Mouse (Mus musculus): ENCODE measurements around the gene Thrsp. TPM values are rescaled to one million over a fixed set of nuclear protein-coding genes. Genes with fewer than 3 reads are reported as not detected.

Gene Thrsp
- polyA plus RNA-seq, 1 experiment = 13.1 TPM

GRCm38 (mm10) chr7:97414426-97414825, 3.1 kb downstream of the Thrsp start:
- H3K27ac ChIP-seq (ENCODE audit: control insufficient read depth, insufficient read depth, low read depth, low read length, poor library complexity) = no peak overlapping the region
- no peak overlapping the region for H3K4me3 ChIP-seq (replicated peaks; ENCODE audit: control insufficient read depth, low read depth, low read length)
- WGBS = 83% methylated on average over 1 of the region's 1 CpGs
- no peaks in the 10 kb centered on the region for H3K4me1 ChIP-seq (ENCODE audit: control insufficient read depth, insufficient read depth, low read length)
- no peak for TF ChIP-seq CTCF (IDR thresholded peaks at IDR 0.05; ENCODE audit: control insufficient read depth, insufficient read depth, low read length)
- TF ChIP-seq POLR2A (IDR thresholded peaks at IDR 0.05; ENCODE audit: borderline replicate concordance, control insufficient read depth, low read depth, low read length) = no peak

GRCm38 (mm10) chr7:97413981-97414380, 3.5 kb downstream of the Thrsp start:
- Histone ChIP-seq H3K27ac (ENCODE audit: control insufficient read depth, insufficient read depth, low read depth, low read length, poor library complexity) (no peak overlapping the region), H3K4me3 (replicated peaks; ENCODE audit: control insufficient read depth, low read depth, low read length) (no peak overlapping the region), H3K4me1 (ENCODE audit: control insufficient read depth, insufficient read depth, low read length) (no peaks in the 10 kb centered on the region)
- TF ChIP-seq CTCF (IDR thresholded peaks at IDR 0.05; ENCODE audit: control insufficient read depth, insufficient read depth, low read length) (no peak), POLR2A (IDR thresholded peaks at IDR 0.05; ENCODE audit: borderline replicate concordance, control insufficient read depth, low read depth, low read length) (no peak)
- 69% methylated on average over 1 of the region's 1 CpGs for WGBS

GRCm38 (mm10) chr7:97411575-97411974, 6.0 kb downstream of the Thrsp start:
- TF ChIP-seq POLR2A (IDR thresholded peaks at IDR 0.05; ENCODE audit: borderline replicate concordance, control insufficient read depth, low read depth, low read length) (no peak), CTCF (IDR thresholded peaks at IDR 0.05; ENCODE audit: control insufficient read depth, insufficient read depth, low read length) (no peak)
- WGBS = 70% methylated on average over 3 of the region's 3 CpGs
- Histone ChIP-seq H3K27ac (ENCODE audit: control insufficient read depth, insufficient read depth, low read depth, low read length, poor library complexity) (no peak overlapping the region), H3K4me3 (replicated peaks; ENCODE audit: control insufficient read depth, low read depth, low read length) (no peak overlapping the region), H3K4me1 (ENCODE audit: control insufficient read depth, insufficient read depth, low read length) (no peaks in the 10 kb centered on the region)

GRCm38 (mm10) chr7:97411106-97411505, 6.4 kb downstream of the Thrsp start:
- H3K27ac ChIP-seq (ENCODE audit: control insufficient read depth, insufficient read depth, low read depth, low read length, poor library complexity) = no peak overlapping the region
- TF ChIP-seq CTCF (IDR thresholded peaks at IDR 0.05; ENCODE audit: control insufficient read depth, insufficient read depth, low read length) (no peak), POLR2A (IDR thresholded peaks at IDR 0.05; ENCODE audit: borderline replicate concordance, control insufficient read depth, low read depth, low read length) (no peak)
- H3K4me1 ChIP-seq (ENCODE audit: control insufficient read depth, insufficient read depth, low read length) = no peaks in the 10 kb centered on the region
- 90% methylated on average over 2 of the region's 2 CpGs for WGBS
- no peak overlapping the region for H3K4me3 ChIP-seq (replicated peaks; ENCODE audit: control insufficient read depth, low read depth, low read length)

GRCm38 (mm10) chr7:97407145-97407544, 10.4 kb downstream of the Thrsp start:
- WGBS = 89% methylated on average over 10 of the region's 10 CpGs
- no peak for TF ChIP-seq POLR2A (IDR thresholded peaks at IDR 0.05; ENCODE audit: borderline replicate concordance, control insufficient read depth, low read depth, low read length)
- TF ChIP-seq CTCF (IDR thresholded peaks at IDR 0.05; ENCODE audit: control insufficient read depth, insufficient read depth, low read length) = no peak
- no peak overlapping the region for H3K4me3 ChIP-seq (replicated peaks; ENCODE audit: control insufficient read depth, low read depth, low read length)

GRCm38 (mm10) chr7:97399960-97400715, 17.4 kb downstream of the Thrsp start, which contains the start of gene Ndufc2:
Gene Ndufc2 (plus strand): TSS chr7:97400003.
- TF ChIP-seq CTCF (IDR thresholded peaks at IDR 0.05; ENCODE audit: control insufficient read depth, insufficient read depth, low read length) (peak; percentile 9; the same call in 1 of the 2 replicates), POLR2A (IDR thresholded peaks at IDR 0.05; ENCODE audit: borderline replicate concordance, control insufficient read depth, low read depth, low read length) (peak; percentile 87)
- WGBS = under 1% methylated on average over 54 of the region's 54 CpGs
- H3K27ac ChIP-seq (ENCODE audit: control insufficient read depth, insufficient read depth, low read depth, low read length, poor library complexity) = peak within 1 kb of the TSS; percentile 38
- H3K4me1 ChIP-seq (ENCODE audit: control insufficient read depth, insufficient read depth, low read length) = peaks cover 5% of the 10 kb centered on the region; the same call in 1 of the 2 replicates
- H3K4me3 ChIP-seq (replicated peaks; ENCODE audit: control insufficient read depth, low read depth, low read length) = peak within 1 kb of the TSS; percentile 91

More at GRCm38 (mm10) chr7:97407145-97407544, 10.4 kb downstream of the Thrsp start:
- Histone ChIP-seq H3K4me1 (ENCODE audit: control insufficient read depth, insufficient read depth, low read length) (no peaks in the 10 kb centered on the region), H3K27ac (ENCODE audit: control insufficient read depth, insufficient read depth, low read depth, low read length, poor library complexity) (no peak overlapping the region)

GRCm38 (mm10) chr7:97398943-97399342, 18.6 kb downstream of the Thrsp start:
- TF ChIP-seq CTCF (IDR thresholded peaks at IDR 0.05; ENCODE audit: control insufficient read depth, insufficient read depth, low read length) = no peak
- no peak for TF ChIP-seq POLR2A (IDR thresholded peaks at IDR 0.05; ENCODE audit: borderline replicate concordance, control insufficient read depth, low read depth, low read length)
- 79% methylated on average over 6 of the region's 6 CpGs for WGBS
- Histone ChIP-seq H3K4me1 (ENCODE audit: control insufficient read depth, insufficient read depth, low read length) (peaks cover 5% of the 10 kb centered on the region; the same call in 1 of the 2 replicates), H3K4me3 (replicated peaks; ENCODE audit: control insufficient read depth, low read depth, low read length) (no peak overlapping the region), H3K27ac (ENCODE audit: control insufficient read depth, insufficient read depth, low read depth, low read length, poor library complexity) (no peak overlapping the region)

GRCm38 (mm10) chr7:97394375-97394774, 23.2 kb downstream of the Thrsp start:
- no peak overlapping the region for H3K4me3 ChIP-seq (replicated peaks; ENCODE audit: control insufficient read depth, low read depth, low read length)
- no peak overlapping the region for H3K27ac ChIP-seq (ENCODE audit: control insufficient read depth, insufficient read depth, low read depth, low read length, poor library complexity)
- TF ChIP-seq POLR2A (IDR thresholded peaks at IDR 0.05; ENCODE audit: borderline replicate concordance, control insufficient read depth, low read depth, low read length) (no peak), CTCF (IDR thresholded peaks at IDR 0.05; ENCODE audit: control insufficient read depth, insufficient read depth, low read length) (no peak)
- WGBS = 71% methylated on average over 2 of the region's 2 CpGs
- no peaks in the 10 kb centered on the region for H3K4me1 ChIP-seq (ENCODE audit: control insufficient read depth, insufficient read depth, low read length)
